Mouse (Mus musculus): ENCODE data around the gene Gngt2.

- TF ChIP-seq CTCF (IDR thresholded peaks at IDR 0.05; ENCODE audit: insufficient read depth, low read length) (no peak), POLR2A (IDR thresholded peaks at IDR 0.05; ENCODE audit: borderline replicate concordance, extremely low read depth, low read depth, low read length) (peak; percentile 36; the same call in 1 of the 2 replicates)
These were observed 21.8 kb downstream of the Gngt2 start for GRCm38 (mm10) chr11:95858528-95859467.

Measured in lung, adult 2 months (tissue).